Mouse (Mus musculus) layer of hippocampus, adult 18-20 months (tissue): Measurements from ENCODE around the gene Mrpl4. TPM values are rescaled to one million over a fixed set of nuclear protein-coding genes. Genes with fewer than 3 reads are reported as not detected.
"Not testable (repeated sequence)": the region's sequence is repeated elsewhere in the genome, so short reads cannot be mapped to it uniquely, and the experiment has no call there.

ENCODE experiments used
- DNase-seq, 2 experiments: peaks; one replicate each; pipeline ENCODE4 v3.0.0; 2022; ENCODE audit warnings: low spot score in 2 of 2
- total RNA-seq, 2 experiments: library from RNA; stranded (reverse); gene quantifications; 2 replicates each; pipeline ENCODE4 v1.2.3; 2021

Gene Mrpl4
- total RNA-seq, 2 experiments from 2014 or later = 61.0 to 61.9 TPM

- no peak for DNase-seq
These were observed 19.4 kb upstream of the Mrpl4 start for GRCm38 (mm10) chr9:20983169-20983568.

- DNase-seq = no peak
These were observed 15.4 kb upstream of the Mrpl4 start for GRCm38 (mm10) chr9:20986952-20987686.

DNA sequence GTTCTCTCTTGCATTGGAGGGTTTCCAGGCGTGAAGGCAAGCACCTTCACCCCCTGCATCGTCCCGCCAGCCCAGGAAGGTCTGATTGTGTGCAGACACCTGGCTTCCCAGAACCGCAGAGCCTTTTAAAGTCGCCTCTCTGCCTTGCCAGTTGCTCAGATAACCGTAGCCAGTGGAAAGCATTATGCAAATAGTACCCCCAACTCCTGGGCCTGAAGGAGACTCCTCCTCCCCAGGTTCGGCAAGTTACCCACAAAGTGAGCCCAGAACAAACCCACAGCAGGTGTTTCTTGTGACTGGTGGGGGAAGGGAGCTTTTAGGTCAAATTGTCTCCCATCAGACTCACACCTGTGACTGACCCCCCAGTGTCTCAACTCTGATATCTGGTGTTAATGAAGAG lies 14.6 kb upstream of the Mrpl4 start:
- no peak for DNase-seq

DNA sequence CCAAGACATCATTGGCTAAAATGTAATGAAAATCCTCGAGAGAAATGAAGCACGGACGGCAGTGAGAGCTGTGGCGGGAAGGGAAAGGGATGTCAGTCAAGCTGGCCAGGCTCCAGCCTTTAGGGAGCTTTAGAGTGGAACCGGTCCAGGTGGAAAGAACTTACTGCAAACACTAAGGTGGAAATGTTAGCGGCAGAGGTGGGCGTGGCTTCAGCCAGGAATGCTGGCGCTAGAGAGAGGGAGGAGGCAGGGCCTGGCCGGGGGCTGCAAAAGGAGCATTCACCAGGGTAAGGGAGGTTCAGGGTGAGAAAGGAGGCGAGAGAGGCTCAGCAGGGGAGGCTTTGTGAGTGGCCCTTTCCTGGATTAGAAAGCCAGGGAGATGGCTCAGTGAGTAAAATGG lies 11.7 kb upstream of the Mrpl4 start:
- DNase-seq = no peak

DNA sequence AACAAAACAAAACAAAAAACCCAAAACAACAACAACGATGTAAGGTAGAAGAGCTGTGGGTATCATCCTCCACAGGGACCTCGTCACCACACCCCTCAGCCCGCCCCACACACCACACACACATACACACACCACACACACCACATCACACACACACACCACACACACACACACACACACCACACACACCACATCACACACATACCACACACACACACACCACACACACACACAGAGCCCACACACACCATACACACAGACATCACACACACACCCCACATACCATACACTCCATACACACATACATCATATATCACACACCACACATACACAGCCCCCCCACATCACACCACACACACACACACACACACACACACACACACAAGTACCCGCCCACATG lies 11.0 kb upstream of the Mrpl4 start:
- no peak for DNase-seq

- no peak for DNase-seq
These were observed 9.2 kb upstream of the Mrpl4 start for GRCm38 (mm10) chr9:20993165-20993898.

DNA sequence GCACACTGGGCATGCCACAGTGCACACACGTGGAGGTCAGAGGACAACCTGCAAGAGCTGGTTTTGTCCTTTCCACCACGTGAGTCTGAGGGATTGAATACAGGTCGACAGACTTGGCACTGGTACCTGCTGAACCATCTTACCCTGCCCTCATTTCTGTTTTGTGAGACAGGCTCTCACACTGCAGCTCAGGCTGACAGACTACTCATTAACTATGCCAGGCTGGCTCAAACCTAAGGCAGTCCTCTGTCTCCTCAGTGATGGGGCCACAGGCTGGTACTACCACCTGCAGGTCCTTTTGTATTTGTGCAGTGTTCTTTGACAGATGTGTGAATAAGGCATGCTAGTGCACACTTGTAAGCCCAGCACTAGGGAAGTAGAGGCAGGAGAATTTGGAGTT lies 7.5 kb upstream of the Mrpl4 start:
- no peak for DNase-seq

GRCm38 (mm10) chr9:20997065-20997464 lies 5.5 kb upstream of the Mrpl4 start:
- DNase-seq = no peak

- not testable (repeated sequence) for DNase-seq
These were observed 4.2 kb upstream of the Mrpl4 start for GRCm38 (mm10) chr9:20998337-20998736.

DNA sequence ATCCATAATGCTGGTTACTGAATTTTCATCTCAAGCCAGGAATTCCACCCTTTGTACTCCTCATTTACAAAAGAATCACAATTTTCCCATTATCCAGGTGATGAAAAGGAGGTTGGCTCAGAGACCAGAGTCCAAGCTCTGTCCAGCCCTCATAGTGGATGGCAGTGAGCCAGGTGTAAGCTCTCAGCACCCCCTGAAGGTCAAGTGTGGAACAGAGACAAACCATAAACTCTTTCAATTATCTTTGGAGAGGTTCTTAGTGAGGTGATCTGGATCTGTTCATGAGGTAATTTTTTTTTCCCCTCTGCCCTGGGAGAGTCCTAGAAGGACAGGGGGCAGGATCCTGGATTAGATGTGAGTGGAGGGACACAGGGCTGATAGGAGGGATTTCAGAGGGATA lies 1.7 kb upstream of the Mrpl4 start:
- DNase-seq = no peak

DNA sequence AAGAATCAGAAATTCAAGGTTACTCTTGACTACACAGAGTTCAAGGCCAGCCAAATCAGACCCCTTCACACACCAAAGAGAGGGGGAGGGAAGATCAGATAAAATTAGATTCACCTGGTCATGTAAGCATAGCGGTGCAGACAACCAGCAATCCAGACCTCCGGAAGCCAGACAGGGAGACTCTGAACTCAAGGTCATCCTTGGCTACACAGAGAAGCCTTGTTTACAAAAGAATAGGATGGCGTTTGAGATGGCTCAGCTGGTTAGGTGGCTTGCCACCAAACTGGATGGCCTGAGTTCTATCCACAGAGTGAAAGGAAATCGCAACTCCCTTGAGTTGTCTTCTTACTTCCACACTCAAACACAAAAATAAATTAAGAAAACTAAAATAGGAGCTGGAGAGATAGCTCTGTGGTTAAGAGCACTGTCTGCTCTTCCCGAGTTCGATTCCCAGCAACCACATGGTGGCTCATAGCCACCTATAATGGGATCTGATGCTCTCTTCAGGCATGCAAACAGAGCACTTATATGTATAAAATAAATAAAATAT lies 812 bp upstream of the Mrpl4 start:
- no peak for DNase-seq

DNA sequence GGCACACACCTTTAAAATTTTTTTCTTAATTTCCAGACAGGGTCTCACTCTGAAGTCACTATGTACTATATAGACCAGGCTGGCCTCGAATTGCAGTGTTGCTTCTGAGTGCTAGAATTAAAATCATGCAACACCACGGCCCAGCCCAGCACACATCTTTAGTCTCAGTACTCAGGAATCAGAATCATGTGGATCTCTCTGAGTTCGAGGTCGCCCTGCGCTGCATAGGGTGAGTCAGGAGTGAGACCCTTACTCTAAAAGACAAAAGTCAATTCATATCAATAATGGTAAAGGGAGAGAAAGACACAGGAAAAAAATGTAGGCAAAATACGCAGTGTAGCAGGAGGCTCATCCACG lies 290 bp upstream of the Mrpl4 start:
- no peak for DNase-seq

- no peak for DNase-seq
These were observed 4.9 kb downstream of the Mrpl4 start for GRCm38 (mm10) chr9:21007313-21007952.

- no peak for DNase-seq
These were observed 5.5 kb downstream of the Mrpl4 start for GRCm38 (mm10) chr9:21008007-21008406.

GRCm38 (mm10) chr9:21010362-21010761 lies 7.8 kb downstream of the Mrpl4 start:
- no peak for DNase-seq

GRCm38 (mm10) chr9:21010939-21011541 lies 8.5 kb downstream of the Mrpl4 start:
- not testable (repeated sequence) for DNase-seq

- no peak for DNase-seq
These were observed 9.3 kb downstream of the Mrpl4 start for GRCm38 (mm10) chr9:21011846-21012312.

GRCm38 (mm10) chr9:21012368-21012767 lies 9.8 kb downstream of the Mrpl4 start:
- DNase-seq = no peak

GRCm38 (mm10) chr9:21014691-21015570 lies 12.4 kb downstream of the Mrpl4 start:
- DNase-seq = peak in 1 of 2 experiments; percentile 30

DNA sequence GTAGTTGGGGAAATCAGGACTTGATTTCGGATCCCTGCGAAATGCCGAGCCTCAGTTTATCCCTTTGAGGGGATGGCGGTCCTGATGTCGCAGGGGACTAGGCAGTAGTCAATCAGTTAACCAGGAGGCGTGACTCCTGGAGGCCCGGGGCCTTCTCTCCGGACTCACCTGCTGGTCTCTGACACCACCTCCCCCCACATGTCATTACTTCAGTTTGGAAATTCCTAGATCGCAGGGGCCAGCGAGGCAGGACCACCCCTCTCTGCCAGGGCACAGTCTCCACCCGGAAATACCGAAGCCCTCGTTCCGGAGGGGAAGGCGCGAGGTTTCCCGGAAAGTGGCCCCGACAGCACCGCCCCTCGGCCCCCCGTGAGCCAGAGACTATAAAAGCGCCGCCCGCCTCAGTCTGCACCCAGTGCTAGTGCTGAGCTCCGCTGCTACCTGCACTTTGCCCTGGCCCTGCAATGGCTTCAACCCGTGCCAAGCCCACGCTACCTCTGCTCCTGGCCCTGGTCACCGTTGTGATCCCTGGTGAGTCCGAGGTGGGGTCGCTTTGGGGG lies 13.1 kb downstream of the Mrpl4 start, which contains the start of gene Icam1:
Gene Icam1, plus strand, starts transcription at position 415 of the 560 bp plus-strand sequence.
- DNase-seq = no peak
